Mouse (Mus musculus) liver, embryonic 16.5 days (tissue): ENCODE measurements at regions not wholly inside any gene's neighbourhood (a gene's known extent, or its start where the extent isn't known, plus 50 kb on each side); places are given as distances from the start of the nearest gene placed in this dataset.

Source experiments
- ATAC-seq: fragments of 200-750 bp; cut with Nextera tagmentation; 2 replicates; pipeline ENCODE4 v1.8.0; 2017; ENCODE audit warnings: low read depth, mild to moderate bottlenecking, moderate number of reproducible peaks, moderate library complexity
- H3K27ac ChIP-seq: fragments of 300-500 bp; sonication (generic); 2 replicates; pipeline ENCODE4 v1.5.1; 2014; ENCODE audit warnings: mild to moderate bottlenecking, low read length
- H3K27me3 ChIP-seq: fragments of 300-500 bp; sonication (generic); 2 replicates; pipeline ENCODE4 v1.6.1; 2014; ENCODE audit warnings: low read depth, low read length, mixed read lengths; ENCODE audit not compliant: control insufficient read depth, insufficient read depth
- H3K36me3 ChIP-seq: fragments of 300-500 bp; sonication (generic); 2 replicates; pipeline ENCODE4 v1.6.1; 2014; ENCODE audit warnings: mild to moderate bottlenecking; ENCODE audit not compliant: control insufficient read depth, insufficient read depth
- H3K4me1 ChIP-seq: fragments of 300-500 bp; sonication (generic); 2 replicates; pipeline ENCODE4 v1.6.1; 2014; ENCODE audit warnings: low read depth, low read length, mixed read lengths; ENCODE audit not compliant: control insufficient read depth
- H3K4me2 ChIP-seq: fragments of 300-500 bp; sonication (generic); 2 replicates; pipeline ENCODE4 v1.6.1; 2014; ENCODE audit warnings: low read depth, low read length, mixed read lengths
- H3K4me3 ChIP-seq: fragments of 300-500 bp; sonication (generic); 2 replicates; pipeline ENCODE4 v1.5.1; 2014; ENCODE audit warnings: low read depth, mild to moderate bottlenecking, low read length
- H3K9ac ChIP-seq: fragments of 300-500 bp; sonication (generic); 2 replicates; pipeline ENCODE4 v1.6.1; 2014; ENCODE audit warnings: low read depth, low read length
- H3K9me3 ChIP-seq: fragments of 300-500 bp; sonication (generic); replicated peaks from 2 replicates; pipeline ENCODE4 v1.6.1; 2016; ENCODE audit warnings: low read length; ENCODE audit not compliant: control insufficient read depth
- WGBS: fragments of 180-500 bp; shearing (Covaris S2); extraction: QIAGEN DNeasy Blood & Tissue Kit; methylation state at CpG from one replicate; pipeline ENCODE4 v1.1.7; 2014; ENCODE audit not compliant: insufficient replicate concordance; 5-methylcytosine and 5-hydroxymethylcytosine counted together

- Histone ChIP-seq H3K36me3 (no peaks in the 10 kb centered on the region), H3K27me3 (no peaks in the 10 kb centered on the region), H3K4me2 (no peak overlapping the region), H3K4me3 (no peak overlapping the region), H3K27ac (no peak overlapping the region), H3K9me3 (no peaks in the 10 kb centered on the region), H3K4me1 (no peaks in the 10 kb centered on the region), H3K9ac (no peak overlapping the region)
- ATAC-seq, result no peak
Measured at GRCm38 (mm10) chr15:93926262-93926661, 330.6 kb upstream of the Prickle1 start.

- no peaks in the 10 kb centered on the region for H3K36me3 ChIP-seq
- no peak overlapping the region for H3K9ac ChIP-seq
- no peaks in the 10 kb centered on the region for H3K4me1 ChIP-seq
- no peak overlapping the region for H3K27ac ChIP-seq
- H3K9me3 ChIP-seq, result no peaks in the 10 kb centered on the region
- H3K4me3 ChIP-seq, result no peak overlapping the region
- no peak for ATAC-seq
- H3K4me2 ChIP-seq, result no peak overlapping the region
- H3K27me3 ChIP-seq, result no peaks in the 10 kb centered on the region
- 50% methylated on average over 6 of the region's 6 CpGs for WGBS
Measured at GRCm38 (mm10) chr15:93921457-93922234, 326.0 kb upstream of the Prickle1 start.

GRCm38 (mm10) chr15:93920996-93921395, 325.3 kb upstream of the Prickle1 start:
- Histone ChIP-seq H3K4me3 (no peak overlapping the region), H3K4me1 (no peaks in the 10 kb centered on the region), H3K27me3 (no peaks in the 10 kb centered on the region), H3K27ac (no peak overlapping the region), H3K9me3 (no peaks in the 10 kb centered on the region), H3K9ac (no peak overlapping the region), H3K4me2 (no peak overlapping the region), H3K36me3 (no peaks in the 10 kb centered on the region)
- WGBS, result 71% methylated on average over 5 of the region's 5 CpGs
- no peak for ATAC-seq

GRCm38 (mm10) chr15:93919577-93919976, 323.9 kb upstream of the Prickle1 start:
- 69% methylated on average over 6 of the region's 6 CpGs for WGBS
- ATAC-seq, result no peak
- Histone ChIP-seq H3K4me3 (no peak overlapping the region), H3K4me2 (no peak overlapping the region), H3K4me1 (no peaks in the 10 kb centered on the region), H3K9me3 (no peaks in the 10 kb centered on the region), H3K27me3 (no peaks in the 10 kb centered on the region), H3K36me3 (no peaks in the 10 kb centered on the region), H3K27ac (no peak overlapping the region), H3K9ac (no peak overlapping the region)

- Histone ChIP-seq H3K9me3 (no peaks in the 10 kb centered on the region), H3K36me3 (no peaks in the 10 kb centered on the region), H3K4me1 (no peaks in the 10 kb centered on the region), H3K4me2 (no peak overlapping the region), H3K27ac (no peak overlapping the region), H3K9ac (no peak overlapping the region), H3K4me3 (no peak overlapping the region), H3K27me3 (no peaks in the 10 kb centered on the region)
- no peak for ATAC-seq
- WGBS, result 43% methylated on average over 3 of the region's 3 CpGs
Measured at GRCm38 (mm10) chr15:93916856-93917255, 321.2 kb upstream of the Prickle1 start.

- Histone ChIP-seq H3K27me3 (no peaks in the 10 kb centered on the region), H3K27ac (no peak overlapping the region), H3K4me1 (no peaks in the 10 kb centered on the region), H3K4me2 (no peak overlapping the region), H3K36me3 (no peaks in the 10 kb centered on the region), H3K4me3 (no peak overlapping the region), H3K9ac (no peak overlapping the region), H3K9me3 (no peaks in the 10 kb centered on the region)
- WGBS, result 23% methylated on average over 5 of the region's 5 CpGs
- ATAC-seq, result no peak
Measured at GRCm38 (mm10) chr15:93913462-93913861, 317.8 kb upstream of the Prickle1 start.

- H3K27me3 ChIP-seq, result no peaks in the 10 kb centered on the region
- no peak overlapping the region for H3K27ac ChIP-seq
- H3K36me3 ChIP-seq, result no peaks in the 10 kb centered on the region
- WGBS, result 38% methylated on average over 7 of the region's 7 CpGs
- no peaks in the 10 kb centered on the region for H3K4me1 ChIP-seq
- H3K4me2 ChIP-seq, result no peak overlapping the region
- no peak overlapping the region for H3K4me3 ChIP-seq
- no peak overlapping the region for H3K9ac ChIP-seq
- ATAC-seq, result no peak
- no peaks in the 10 kb centered on the region for H3K9me3 ChIP-seq
Measured at GRCm38 (mm10) chr15:93913041-93913440, 317.4 kb upstream of the Prickle1 start.

- Histone ChIP-seq H3K4me1 (no peaks in the 10 kb centered on the region), H3K27ac (no peak overlapping the region), H3K27me3 (no peaks in the 10 kb centered on the region), H3K9ac (no peak overlapping the region), H3K4me3 (no peak overlapping the region), H3K9me3 (no peaks in the 10 kb centered on the region), H3K4me2 (no peak overlapping the region), H3K36me3 (no peaks in the 10 kb centered on the region)
- no peak for ATAC-seq
- 73% methylated on average over 11 of the region's 11 CpGs for WGBS
Measured at GRCm38 (mm10) chr15:93910981-93911431, 315.3 kb upstream of the Prickle1 start.

- WGBS, result 57% methylated on average over 3 of the region's 3 CpGs
- Histone ChIP-seq H3K4me1 (no peaks in the 10 kb centered on the region), H3K36me3 (no peaks in the 10 kb centered on the region), H3K9me3 (no peaks in the 10 kb centered on the region), H3K4me2 (no peak overlapping the region), H3K27me3 (no peaks in the 10 kb centered on the region), H3K9ac (no peak overlapping the region), H3K4me3 (no peak overlapping the region), H3K27ac (no peak overlapping the region)
- ATAC-seq, result no peak
Measured at GRCm38 (mm10) chr15:93910158-93910557, 314.5 kb upstream of the Prickle1 start.
